Mouse (Mus musculus) CH12.LX (cell line): Measurements from ENCODE around the gene Galr2. TPM values are rescaled to one million over a fixed set of nuclear protein-coding genes. Genes with fewer than 3 reads are reported as not detected.

ENCODE experiments used
- DNase-seq: peaks from one replicate; pipeline ENCODE4 v3.0.0-alpha.2; 2013; ENCODE audit errors: extremely low read depth
- H3K27ac ChIP-seq: 2 replicates; pipeline ENCODE4 v1.5.1; 2012; ENCODE audit warnings: low read depth, mild to moderate bottlenecking, control low read depth, moderate library complexity; ENCODE audit not compliant: insufficient read depth
- H3K27me3 ChIP-seq: replicated peaks from 2 replicates; pipeline ENCODE3; 2012; ENCODE audit warnings: inconsistent platforms
- H3K36me3 ChIP-seq, 2 experiments: replicated peaks in 1 of 2; 2 replicates each; pipeline versions ENCODE3 to v1.6.1; 2012; ENCODE audit warnings: inconsistent platforms in 1 of 2, low read length in 1 of 2, mild to moderate bottlenecking in 1 of 2, mixed read lengths in 1 of 2, moderate library complexity in 1 of 2; ENCODE audit not compliant: control insufficient read depth in 1 of 2, insufficient read depth in 1 of 2
- H3K4me1 ChIP-seq, 2 experiments: 2 replicates each; pipeline ENCODE4 v1.6.1; 2012; ENCODE audit warnings: inconsistent platforms in 1 of 2, moderate library complexity in 1 of 2; ENCODE audit not compliant: insufficient read depth in 2 of 2, control insufficient read depth in 1 of 2
- H3K4me2 ChIP-seq: 2 replicates; pipeline ENCODE4 v1.6.1; 2012; ENCODE audit warnings: low read depth, mild to moderate bottlenecking, control low read depth; ENCODE audit not compliant: poor library complexity, insufficient read depth, severe bottlenecking
- H3K4me3 ChIP-seq, 3 experiments: fragments of 150-350 bp in 1 of 3; sonication (generic) in 1 of 3; replicated peaks in 1 of 3; 2 replicates each; pipeline versions ENCODE3 to v1.5.1; 2011 to 2012; ENCODE audit warnings: low read depth in 2 of 3, low read length in 2 of 3, mild to moderate bottlenecking in 2 of 3, moderate library complexity in 2 of 3, control low read depth in 1 of 3, improper control_type of control experiment in 1 of 3, inconsistent platforms in 1 of 3, mixed read lengths in 1 of 3; ENCODE audit not compliant: poor library complexity in 1 of 3
- H3K79me2 ChIP-seq: replicated peaks from 2 replicates; pipeline ENCODE4 v1.6.1; 2012; ENCODE audit warnings: mild to moderate bottlenecking, moderate library complexity; ENCODE audit not compliant: control insufficient read depth, poor library complexity, insufficient read depth, severe bottlenecking; ENCODE audit errors: extremely low read depth
- H3K9ac ChIP-seq: 2 replicates; pipeline ENCODE4 v1.6.1; 2012; ENCODE audit warnings: low read depth, mild to moderate bottlenecking, control low read depth, moderate library complexity; ENCODE audit not compliant: insufficient read depth
- H3K9me3 ChIP-seq: replicated peaks from 2 replicates; pipeline ENCODE3; 2012; ENCODE audit warnings: low read length, inconsistent platforms, mixed read lengths
- JUND ChIP-seq: conservative IDR thresholded peaks from 2 replicates; pipeline ENCODE4 v1.6.1; 2011; ENCODE audit warnings: low read depth, low read length, improper control_type of control experiment
- MAZ ChIP-seq: IDR thresholded peaks from 2 replicates; pipeline ENCODE4 v1.6.1; 2012; ENCODE audit warnings: low read depth, mild to moderate bottlenecking, inconsistent platforms, low read length, improper control_type of control experiment, moderate library complexity
- PAX5 ChIP-seq: IDR thresholded peaks from 2 replicates; pipeline ENCODE4 v1.6.1; 2012; ENCODE audit warnings: low read length, inconsistent platforms, mixed read lengths
- USF2 ChIP-seq: conservative IDR thresholded peaks from 2 replicates; pipeline ENCODE4 v1.6.1; 2011; ENCODE audit warnings: low read depth, low read length, improper control_type of control experiment
- dilution Hi-C: fragments of 300-500 bp; cut with MboI; formaldehyde crosslinking; loops from 2 replicates; pipeline ENCODE4 v1.14.3; 2020; ENCODE audit warnings: low sequenced_read_pairs; ENCODE audit not compliant: extremely low pct_unique_long_range_greater_than_20kb, extremely low pct_ligation_motif_present
- in situ Hi-C: fragments of 300-500 bp; cut with MboI; formaldehyde crosslinking; loops from 3 replicates; pipeline ENCODE4 v1.14.3; 2019; ENCODE audit warnings: low sequenced_read_pairs, low pct_ligation_motif_present, low pct_unique_long_range_greater_than_20kb, mixed read lengths
- polyA plus RNA-seq: library from polyadenylated mRNA; unstranded; fragments of >175 nt; gene quantifications from 2 replicates; pipeline ENCODE4 v1.2.1, GENCODE M21; 2012; ENCODE audit warnings: low read depth; ENCODE audit not compliant: insufficient read length
- total RNA-seq, 2 experiments: library from RNA; depleted of rRNA; stranded (reverse); fragments of 300-350 nt in 1 of 2; fragments of >200 nt in 1 of 2; gene quantifications; 2 replicates each; pipeline ENCODE4 v1.2.3; 2012 to 2014

Galr2 gene
- total and polyA plus RNA-seq, 3 experiments = 0.21 to 1.6 (median 0.85) TPM

GRCm38 (mm10) chr11:116332983-116333270, 52.2 kb downstream of the Galr2 start:
- no peak overlapping the region for H3K4me2 ChIP-seq
- H3K79me2 ChIP-seq = no peaks in the 10 kb centered on the region
- no peak overlapping the region for H3K9ac ChIP-seq
- peaks cover 0 to 1% of the 10 kb centered on the region in 2 experiments for H3K36me3 ChIP-seq
- dilution Hi-C loops = no loop called here
- H3K4me3 ChIP-seq = no peak overlapping the region
- H3K4me1 ChIP-seq = peaks cover 43 to 66% of the 10 kb centered on the region in 2 experiments
- in situ Hi-C loops = no loop called here
- no peaks in the 10 kb centered on the region for H3K9me3 ChIP-seq
- DNase-seq = no peak
- H3K27ac ChIP-seq = no peak overlapping the region
- TF ChIP-seq PAX5 (no peak), MAZ (no peak), JUND (no peak), USF2 (no peak)
- H3K27me3 ChIP-seq = peaks cover 16% of the 10 kb centered on the region

Other genes starting within 250 kb of the Galr2 start
- 12.2 and 14.0 TPM in 2 replicates for gene Unc13d, start 203.0 kb upstream of the Galr2 start, total RNA-seq (2012; rRNA removed)
- gene Unc13d, start 203.0 kb upstream of the Galr2 start, total RNA-seq (2014; rRNA removed) = 8.9 and 9.6 TPM in 2 replicates
- 15.7 and 16.8 TPM in 2 replicates for gene Unc13d, start 203.0 kb upstream of the Galr2 start, polyA plus RNA-seq
- gene Wbp2, start 193.9 kb upstream of the Galr2 start, total RNA-seq (2012; rRNA removed) = 27.1 and 30.7 TPM in 2 replicates
- 14.0 and 15.2 TPM in 2 replicates for gene Wbp2, start 193.9 kb upstream of the Galr2 start, total RNA-seq (2014; rRNA removed)
- gene Wbp2, start 193.9 kb upstream of the Galr2 start, polyA plus RNA-seq = 70.8 and 97.1 TPM in 2 replicates
- 0.21 and 0.38 TPM in 2 replicates for gene Trim47, start 153.7 kb upstream of the Galr2 start, total RNA-seq (2012; rRNA removed)
- gene Trim47, start 153.7 kb upstream of the Galr2 start, total RNA-seq (2014; rRNA removed) = 0.21 TPM in 1 of 2 replicates, not detected in the other
- gene Trim47, start 153.7 kb upstream of the Galr2 start, polyA plus RNA-seq = 0.50 TPM in 1 of 2 replicates, not detected in the other
- 2.0 and 2.8 TPM in 2 replicates for gene Trim65, start 149.8 kb upstream of the Galr2 start, total RNA-seq (2012; rRNA removed)
- 0.66 and 0.81 TPM in 2 replicates for gene Trim65, start 149.8 kb upstream of the Galr2 start, total RNA-seq (2014; rRNA removed)
- gene Trim65, start 149.8 kb upstream of the Galr2 start, polyA plus RNA-seq = 1.1 and 1.4 TPM in 2 replicates
- gene Mrpl38, start 142.1 kb upstream of the Galr2 start, total RNA-seq (2012; rRNA removed) = 157 and 159 TPM in 2 replicates
- 95.6 and 109 TPM in 2 replicates for gene Mrpl38, start 142.1 kb upstream of the Galr2 start, total RNA-seq (2014; rRNA removed)
- 171 and 188 TPM in 2 replicates for gene Mrpl38, start 142.1 kb upstream of the Galr2 start, polyA plus RNA-seq
- gene Fbf1, start 112.8 kb upstream of the Galr2 start, total RNA-seq (2012; rRNA removed) = 44.8 and 45.5 TPM in 2 replicates
- 23.9 and 26.6 TPM in 2 replicates for gene Fbf1, start 112.8 kb upstream of the Galr2 start, total RNA-seq (2014; rRNA removed)
- 39.0 and 40.7 TPM in 2 replicates for gene Fbf1, start 112.8 kb upstream of the Galr2 start, polyA plus RNA-seq
- gene Ten1, start 82.1 kb upstream of the Galr2 start, total RNA-seq (2012; rRNA removed) = 76.5 and 77.4 TPM in 2 replicates
- gene Ten1, start 82.1 kb upstream of the Galr2 start, total RNA-seq (2014; rRNA removed) = 66.7 and 74.4 TPM in 2 replicates
- gene Ten1, start 82.1 kb upstream of the Galr2 start, polyA plus RNA-seq = 70.4 and 81.8 TPM in 2 replicates
- 19.3 and 21.0 TPM in 2 replicates for gene Acox1, start 81.9 kb upstream of the Galr2 start, total RNA-seq (2012; rRNA removed)
- 17.1 and 18.7 TPM in 2 replicates for gene Acox1, start 81.9 kb upstream of the Galr2 start, total RNA-seq (2014; rRNA removed)
- 20.3 and 20.4 TPM in 2 replicates for gene Acox1, start 81.9 kb upstream of the Galr2 start, polyA plus RNA-seq
- 0.17 and 0.21 TPM in 2 replicates for gene Evpl, start 42.9 kb upstream of the Galr2 start, total RNA-seq (2012; rRNA removed)
- 0.09 TPM in 1 of 2 replicates, not detected in the other for gene Evpl, start 42.9 kb upstream of the Galr2 start, total RNA-seq (2014; rRNA removed)
- gene Evpl, start 42.9 kb upstream of the Galr2 start, polyA plus RNA-seq = 0.20 and 0.23 TPM in 2 replicates
- gene Srp68, start 6.7 kb upstream of the Galr2 start, total RNA-seq (2012; rRNA removed) = 74.7 and 78.1 TPM in 2 replicates
- 49.3 and 53.2 TPM in 2 replicates for gene Srp68, start 6.7 kb upstream of the Galr2 start, total RNA-seq (2014; rRNA removed)
- gene Srp68, start 6.7 kb upstream of the Galr2 start, polyA plus RNA-seq = 174 and 184 TPM in 2 replicates
- 34.0 and 42.1 TPM in 2 replicates for gene Exoc7, start 26.3 kb downstream of the Galr2 start, total RNA-seq (2012; rRNA removed)
- gene Exoc7, start 26.3 kb downstream of the Galr2 start, total RNA-seq (2014; rRNA removed) = 32.2 and 38.8 TPM in 2 replicates
- gene Exoc7, start 26.3 kb downstream of the Galr2 start, polyA plus RNA-seq = 51.8 and 57.6 TPM in 2 replicates
- 0.67 and 2.6 TPM in 2 replicates for gene Foxj1, start 54.5 kb downstream of the Galr2 start, total RNA-seq (2012; rRNA removed)
- 2.0 and 3.0 TPM in 2 replicates for gene Foxj1, start 54.5 kb downstream of the Galr2 start, total RNA-seq (2014; rRNA removed)
- gene Foxj1, start 54.5 kb downstream of the Galr2 start, polyA plus RNA-seq = 0.12 and 0.26 TPM in 2 replicates
- gene Rnf157, start 132.1 kb downstream of the Galr2 start, total RNA-seq (2012; rRNA removed) = 17.2 and 39.3 TPM in 2 replicates
- 7.2 and 8.7 TPM in 2 replicates for gene Rnf157, start 132.1 kb downstream of the Galr2 start, total RNA-seq (2014; rRNA removed)
- 8.7 and 10.9 TPM in 2 replicates for gene Rnf157, start 132.1 kb downstream of the Galr2 start, polyA plus RNA-seq
- 321 and 436 TPM in 2 replicates for gene Ubald2, start 153.2 kb downstream of the Galr2 start, total RNA-seq (2012; rRNA removed)
- 291 and 336 TPM in 2 replicates for gene Ubald2, start 153.2 kb downstream of the Galr2 start, total RNA-seq (2014; rRNA removed)
- gene Ubald2, start 153.2 kb downstream of the Galr2 start, polyA plus RNA-seq = 222 and 228 TPM in 2 replicates
- 0.13 and 0.38 TPM in 2 replicates for gene Qrich2, start 185.3 kb downstream of the Galr2 start, total RNA-seq (2012; rRNA removed)
- 0.23 and 0.32 TPM in 2 replicates for gene Qrich2, start 185.3 kb downstream of the Galr2 start, total RNA-seq (2014; rRNA removed)
- 0.29 and 0.37 TPM in 2 replicates for gene Qrich2, start 185.3 kb downstream of the Galr2 start, polyA plus RNA-seq
- gene Prpsap1, start 213.3 kb downstream of the Galr2 start, total RNA-seq (2012; rRNA removed) = 114 and 118 TPM in 2 replicates
- gene Prpsap1, start 213.3 kb downstream of the Galr2 start, total RNA-seq (2014; rRNA removed) = 79.8 and 93.5 TPM in 2 replicates
- gene Prpsap1, start 213.3 kb downstream of the Galr2 start, polyA plus RNA-seq = 112 and 114 TPM in 2 replicates
- 0.84 and 2.1 TPM in 2 replicates for gene Sphk1, start 250.0 kb downstream of the Galr2 start, total RNA-seq (2012; rRNA removed)
- 0.20 and 0.89 TPM in 2 replicates for gene Sphk1, start 250.0 kb downstream of the Galr2 start, total RNA-seq (2014; rRNA removed)
- 0.26 and 0.50 TPM in 2 replicates for gene Sphk1, start 250.0 kb downstream of the Galr2 start, polyA plus RNA-seq